Mouse (Mus musculus): ENCODE measurements around the gene Rad51b.

Rad51b gene

GRCm38 (mm10) chr12:79613846-79614582 lies 316.9 kb downstream of the Rad51b start:
- DNase-seq (ENCODE audit: inconsistent ontology term) = no peak

- DNase-seq (ENCODE audit: inconsistent ontology term) = no peak
These were observed 317.5 kb downstream of the Rad51b start for GRCm38 (mm10) chr12:79614583-79614953.

GRCm38 (mm10) chr12:79615717-79616316 lies 318.7 kb downstream of the Rad51b start:
- DNase-seq (ENCODE audit: inconsistent ontology term) = no peak

GRCm38 (mm10) chr12:79619009-79619408 lies 321.9 kb downstream of the Rad51b start:
- no peak for DNase-seq (ENCODE audit: inconsistent ontology term)

- no peak for DNase-seq (ENCODE audit: inconsistent ontology term)
These were observed 323.6 kb downstream of the Rad51b start for GRCm38 (mm10) chr12:79620693-79621092.

GRCm38 (mm10) chr12:79623308-79623707 lies 326.2 kb downstream of the Rad51b start:
- no peak for DNase-seq (ENCODE audit: inconsistent ontology term)

- no peak for DNase-seq (ENCODE audit: inconsistent ontology term)
These were observed 328.8 kb downstream of the Rad51b start for GRCm38 (mm10) chr12:79625699-79626554.

- DNase-seq (ENCODE audit: inconsistent ontology term) = no peak
These were observed 329.5 kb downstream of the Rad51b start for GRCm38 (mm10) chr12:79626555-79627080.

- no peak for DNase-seq (ENCODE audit: inconsistent ontology term)
These were observed 330.5 kb downstream of the Rad51b start for GRCm38 (mm10) chr12:79627351-79628120.

GRCm38 (mm10) chr12:79628121-79628774 lies 331.2 kb downstream of the Rad51b start:
- no peak for DNase-seq (ENCODE audit: inconsistent ontology term)

- no peak for DNase-seq (ENCODE audit: inconsistent ontology term)
These were observed 333.1 kb downstream of the Rad51b start for GRCm38 (mm10) chr12:79629945-79630850.

GRCm38 (mm10) chr12:79633458-79634106 lies 336.5 kb downstream of the Rad51b start:
- no peak for DNase-seq (ENCODE audit: inconsistent ontology term)

- peak; percentile 66 for DNase-seq (ENCODE audit: inconsistent ontology term)
These were observed 344.6 kb downstream of the Rad51b start for GRCm38 (mm10) chr12:79641570-79642285.

- no peak for DNase-seq (ENCODE audit: inconsistent ontology term)
These were observed 345.6 kb downstream of the Rad51b start for GRCm38 (mm10) chr12:79642715-79643114.

- DNase-seq (ENCODE audit: inconsistent ontology term) = no peak
These were observed 348.6 kb downstream of the Rad51b start for GRCm38 (mm10) chr12:79645656-79646055.

- no peak for DNase-seq (ENCODE audit: inconsistent ontology term)
These were observed 349.6 kb downstream of the Rad51b start for GRCm38 (mm10) chr12:79646646-79647164.

- DNase-seq (ENCODE audit: inconsistent ontology term) = no peak
These were observed 350.3 kb downstream of the Rad51b start for GRCm38 (mm10) chr12:79647382-79647781.

- DNase-seq (ENCODE audit: inconsistent ontology term) = no peak
These were observed 350.9 kb downstream of the Rad51b start for GRCm38 (mm10) chr12:79647976-79648375.
